Mouse (Mus musculus): Measurements from ENCODE around the gene Cst7.

Cst7 gene

DNA sequence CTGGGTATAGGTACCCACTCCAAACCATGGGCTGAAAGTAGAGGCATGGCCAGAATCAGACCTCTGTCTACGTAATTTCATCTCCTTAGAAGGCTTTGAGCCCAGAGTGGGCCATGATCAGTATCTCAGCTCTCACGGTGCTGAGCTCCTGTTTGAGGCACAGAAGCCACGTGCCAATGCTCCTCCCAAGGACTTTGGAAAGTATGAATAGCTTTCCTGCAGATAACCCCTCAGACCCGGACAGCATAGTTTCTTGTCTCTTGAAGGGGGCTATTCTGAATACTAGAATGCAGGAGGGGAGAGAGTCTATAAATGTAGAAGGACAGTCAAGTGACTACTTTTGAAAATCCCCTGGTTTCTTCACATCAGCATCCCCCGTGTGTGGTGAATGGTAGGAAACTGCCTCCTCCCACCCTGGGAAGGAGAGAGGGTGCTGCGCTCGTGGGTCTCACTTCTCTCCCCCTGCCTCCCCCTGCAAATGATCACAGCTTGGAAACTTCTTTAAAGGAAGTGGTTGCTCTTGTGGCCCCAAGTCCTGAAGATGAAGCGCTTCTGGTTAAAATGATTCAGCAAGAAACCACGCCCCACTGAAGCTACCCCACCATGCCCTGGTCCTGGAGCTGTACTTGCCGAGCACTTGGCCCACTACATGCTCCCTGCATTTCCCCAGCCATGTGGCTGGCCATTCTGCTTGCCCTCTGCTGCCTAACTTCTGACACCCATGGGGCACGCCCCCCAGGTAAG is at the start of gene Cst7:
Gene Cst7, plus strand, starts transcription at position 569 of the 744 bp plus-strand sequence.
- DNase-seq (ENCODE audit: low read depth, low spot score): no peak

DNA sequence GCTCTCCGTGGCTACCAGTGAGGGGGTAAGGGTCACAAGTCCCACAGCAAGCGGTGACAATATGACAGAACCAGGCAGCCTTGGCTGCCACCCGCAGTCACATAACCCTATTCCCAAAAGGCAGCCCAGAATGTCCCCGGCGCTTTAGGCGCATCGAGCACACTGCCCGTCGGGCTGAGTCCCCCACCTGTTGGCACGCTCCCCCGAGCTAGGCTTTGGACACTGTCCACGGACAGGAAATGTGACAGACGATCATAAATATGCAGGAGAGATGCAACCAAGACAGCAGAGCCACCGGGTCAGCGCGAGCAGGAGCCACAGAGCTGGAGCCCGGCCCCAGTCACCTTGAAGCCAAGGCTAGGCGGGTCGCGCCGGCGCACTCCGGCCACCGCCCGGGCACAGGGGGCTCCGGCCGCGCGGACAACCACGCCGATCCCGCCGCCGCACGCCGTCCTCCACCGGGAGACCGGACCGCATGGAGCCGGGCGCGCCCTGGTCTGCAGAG is 44.5 kb upstream of the Cst7 start:
- DNase-seq (ENCODE audit: low read depth, low spot score): peak; percentile 16

DNA sequence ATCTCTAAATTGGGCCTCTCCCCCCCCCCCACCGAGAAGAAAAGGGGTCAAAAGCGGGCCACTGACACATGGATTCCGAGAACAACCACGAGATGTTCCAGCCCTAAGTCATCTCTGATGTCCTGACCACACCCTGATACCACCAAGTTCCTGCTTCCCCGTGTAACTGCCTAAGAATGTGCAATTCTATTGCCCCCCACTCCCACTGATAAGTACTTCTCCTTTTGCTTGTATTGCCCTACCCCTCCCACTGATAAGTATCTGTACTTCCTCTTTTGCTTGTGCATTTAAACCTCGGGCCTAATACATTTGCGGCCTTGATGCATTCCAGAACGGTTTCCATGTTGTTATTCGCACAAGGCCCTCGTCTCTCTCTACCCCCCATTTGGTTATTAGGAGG is 20.6 kb upstream of the Cst7 start:
- peak; percentile 10 for DNase-seq (ENCODE audit: low read depth, low spot score)

DNA sequence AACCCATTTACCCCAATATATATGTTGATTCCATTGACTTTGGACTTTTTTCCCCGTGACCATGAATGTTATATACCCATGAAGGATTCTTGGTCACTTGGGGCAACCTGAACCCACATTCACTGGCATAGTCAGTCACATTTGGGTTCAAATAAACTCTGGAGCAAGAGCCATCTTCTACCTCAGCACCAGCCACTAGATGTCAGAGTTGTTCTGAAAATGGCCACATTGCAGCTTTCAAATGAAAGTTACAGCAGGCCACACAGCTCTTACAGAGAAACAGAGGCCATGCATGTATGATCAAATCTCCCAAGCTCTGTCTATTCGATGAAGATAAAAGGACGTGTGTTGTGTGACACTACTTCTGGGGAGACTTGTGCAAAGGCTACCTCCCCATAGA is 11.6 kb upstream of the Cst7 start:
- DNase-seq (ENCODE audit: low read depth, low spot score): peak; percentile 38

DNA sequence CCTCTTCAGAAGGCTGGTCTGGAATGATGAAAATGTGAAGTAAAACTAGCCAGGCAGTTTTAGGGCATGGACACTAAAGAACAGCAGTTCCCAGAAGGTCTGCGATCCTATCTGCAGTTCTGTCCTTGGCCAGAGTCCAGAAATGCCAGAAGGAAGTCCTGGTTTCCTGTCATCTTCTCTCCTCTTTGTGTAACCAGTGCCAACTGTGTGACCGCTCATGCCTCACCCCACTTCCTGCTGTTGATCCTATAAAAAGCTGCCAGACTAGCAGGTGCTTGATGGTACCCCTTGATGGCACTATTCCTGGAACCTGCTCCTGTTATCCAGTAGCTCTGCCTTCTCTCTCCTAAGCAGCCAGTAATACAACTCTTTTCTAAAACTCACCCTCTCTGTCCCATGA is 3.2 kb upstream of the Cst7 start:
- DNase-seq (ENCODE audit: low read depth, low spot score): no peak

DNA sequence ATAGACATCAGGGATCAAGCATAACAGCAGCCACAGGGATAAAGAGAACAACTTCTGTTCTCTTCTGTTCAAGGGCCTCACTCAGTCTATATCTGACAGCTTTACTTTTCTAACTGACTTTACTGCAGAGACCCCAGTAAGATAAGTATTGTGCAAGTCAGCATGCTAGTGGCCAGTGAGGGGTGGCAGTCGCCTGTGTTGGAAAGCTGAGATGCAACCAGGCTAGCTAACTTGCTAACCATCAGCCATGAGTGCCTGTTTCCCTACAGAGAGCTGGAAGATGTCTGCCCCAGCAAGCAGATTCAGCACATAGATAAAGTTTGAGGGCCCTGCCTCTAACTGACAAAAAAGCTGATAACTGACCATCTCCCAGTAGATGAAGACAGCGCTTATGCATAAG is 546 bp downstream of the Cst7 start:
- DNase-seq (ENCODE audit: low read depth, low spot score): no peak

DNA sequence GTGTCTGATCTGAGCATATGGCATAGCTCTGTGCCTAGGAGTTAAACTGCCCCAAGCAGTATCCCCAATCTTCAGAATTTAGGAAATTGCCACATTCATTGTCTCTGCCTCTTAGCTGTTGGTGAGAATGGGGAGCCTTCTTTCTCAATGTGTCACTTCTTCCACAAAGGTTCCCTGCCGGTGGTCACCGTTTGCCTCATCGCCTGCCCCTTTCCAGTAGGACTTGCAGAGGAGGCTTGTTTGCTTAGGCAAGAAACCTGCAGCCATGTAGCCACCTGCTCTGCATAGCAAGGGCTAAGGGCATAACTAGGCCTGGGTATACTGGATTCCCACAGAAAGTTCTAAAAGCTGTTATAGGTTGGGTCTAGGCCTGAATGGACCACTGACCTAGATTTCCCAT is 2.2 kb downstream of the Cst7 start:
- DNase-seq (ENCODE audit: low read depth, low spot score): no peak

DNA sequence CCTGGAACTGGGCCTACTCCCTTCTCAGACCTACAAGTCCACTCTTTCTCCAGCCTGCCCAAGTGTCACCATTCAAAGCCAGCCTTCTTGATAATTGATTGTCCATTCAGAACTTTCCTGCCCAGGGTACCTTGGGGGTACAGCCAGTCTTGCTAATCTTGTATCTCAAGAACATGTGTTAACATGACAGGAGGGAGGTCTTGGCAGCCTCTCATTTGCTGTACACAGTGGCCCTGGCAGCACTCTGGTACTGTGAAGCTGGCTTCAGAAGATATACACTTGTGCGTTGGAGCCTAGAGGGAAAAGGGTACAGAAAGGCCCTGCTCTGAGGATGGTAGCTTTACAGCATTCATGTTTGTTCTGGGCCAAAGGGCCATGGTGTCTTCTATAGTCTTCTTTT is 6.0 kb downstream of the Cst7 start:
- no peak for DNase-seq (ENCODE audit: low read depth, low spot score)

DNA sequence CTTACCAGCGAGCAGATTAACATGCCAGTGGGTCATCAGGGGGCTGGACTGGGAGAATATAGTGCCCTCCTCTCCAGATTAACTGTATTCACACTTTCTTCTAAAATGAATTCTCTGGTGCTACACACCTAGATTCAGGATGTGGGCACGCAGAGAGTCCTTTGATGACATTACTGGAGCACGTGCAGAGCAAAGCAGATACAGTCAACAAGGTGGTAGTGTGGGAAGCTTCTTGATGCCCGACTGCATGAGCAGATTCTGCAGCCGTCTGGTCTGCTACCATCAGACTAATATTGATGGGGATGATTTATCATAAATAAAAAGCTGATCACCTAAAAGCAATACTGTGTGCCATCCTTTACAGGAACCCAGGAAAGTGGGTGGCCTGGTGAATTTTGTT is 8.4 kb downstream of the Cst7 start:
- DNase-seq (ENCODE audit: low read depth, low spot score): no peak

DNA sequence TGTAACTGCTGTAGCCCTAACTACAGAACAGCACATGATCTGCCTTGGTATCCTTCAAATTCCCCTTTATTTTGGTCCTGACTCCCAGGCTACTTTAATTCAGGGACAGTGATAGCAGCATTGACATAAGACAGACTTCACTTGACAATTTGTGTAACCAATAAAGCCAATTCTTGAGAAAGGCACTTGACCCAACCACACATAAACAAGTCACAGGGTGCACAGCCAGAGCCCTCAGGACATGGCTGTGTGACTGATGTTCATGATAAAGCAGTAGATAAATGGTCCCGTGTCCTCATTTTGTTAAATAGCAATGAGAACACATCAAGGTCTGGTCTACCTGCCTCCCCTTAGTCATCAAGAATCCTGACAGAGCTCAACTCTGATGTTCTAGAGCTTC is 9.4 kb downstream of the Cst7 start:
- DNase-seq (ENCODE audit: low read depth, low spot score): no peak

DNA sequence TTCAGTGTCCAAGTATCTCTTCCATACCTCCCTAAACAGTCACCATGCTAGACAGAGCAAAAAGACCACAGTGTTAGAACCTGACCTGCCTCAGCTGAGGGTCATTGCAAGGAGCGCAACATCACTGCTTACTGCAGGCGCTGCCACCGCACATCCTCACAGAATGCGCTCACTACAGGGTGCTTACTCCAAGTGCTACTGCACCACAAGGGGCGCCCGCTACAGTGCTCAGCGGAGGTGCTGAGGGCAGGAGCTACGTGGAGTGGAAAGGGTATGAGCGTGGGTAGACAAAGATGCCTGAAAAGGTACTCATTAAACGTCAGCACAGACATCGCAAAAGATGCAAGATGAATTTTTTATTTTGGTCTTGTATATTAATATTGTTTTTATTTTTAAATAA is 18.9 kb downstream of the Cst7 start:
- peak; percentile 62 for DNase-seq (ENCODE audit: low read depth, low spot score)

DNA sequence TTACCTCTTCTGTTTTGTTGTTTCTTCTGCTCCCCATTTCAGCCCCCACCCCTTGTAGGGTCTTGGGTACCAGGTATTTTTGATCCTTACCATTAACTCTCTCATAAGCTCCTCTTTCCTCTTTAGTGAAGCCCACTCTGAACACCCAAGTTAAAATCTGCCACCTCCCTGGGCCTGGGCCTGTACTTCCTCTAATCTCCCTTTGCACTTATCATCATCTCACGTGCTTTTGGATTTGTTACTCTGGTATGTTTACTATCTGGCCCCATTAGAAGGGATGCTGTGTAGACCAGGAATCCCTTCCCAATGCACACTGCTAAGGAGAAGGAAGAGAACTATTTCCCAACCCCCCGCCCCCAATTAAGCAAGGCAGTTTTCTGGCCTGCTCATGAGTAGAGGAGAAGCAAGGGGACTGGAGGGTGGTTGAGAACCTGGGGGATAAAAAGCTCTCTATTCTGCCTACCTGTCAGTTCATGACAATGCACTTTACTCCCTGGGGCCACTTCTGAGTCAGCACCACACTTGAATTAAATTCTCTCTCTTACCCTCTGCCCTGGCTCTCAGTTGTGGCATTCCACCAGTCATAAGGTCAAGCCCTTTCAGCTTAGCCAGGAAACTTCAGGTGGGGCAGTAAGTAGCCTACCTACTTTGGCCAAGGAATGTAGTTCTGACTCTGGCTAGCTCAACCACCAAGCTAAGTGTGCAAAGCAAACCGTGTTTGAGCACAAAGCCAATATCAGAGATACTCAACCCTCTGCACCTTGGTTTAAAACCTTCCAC is 25.4 kb downstream of the Cst7 start:
- DNase-seq (ENCODE audit: low read depth, low spot score): no peak

DNA sequence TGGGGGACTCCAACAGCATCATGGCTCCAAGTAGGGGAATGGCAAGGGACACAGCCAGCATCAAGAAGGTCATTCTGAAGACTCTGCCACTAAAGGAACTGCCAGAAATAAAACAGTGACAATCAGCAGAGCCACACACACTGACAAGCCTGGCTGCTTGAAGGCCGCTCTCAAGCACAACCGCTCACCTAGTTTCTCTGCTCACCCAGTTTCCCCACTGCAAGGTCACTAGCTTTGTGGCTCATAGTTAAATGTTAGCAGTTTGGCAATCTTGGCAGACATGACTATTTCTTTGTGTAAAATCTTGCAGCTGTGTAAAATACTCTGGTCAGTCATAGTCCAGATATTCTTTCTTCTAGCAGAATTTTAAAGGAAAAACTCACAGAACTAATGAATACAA is 30.0 kb downstream of the Cst7 start:
- no peak for DNase-seq (ENCODE audit: low read depth, low spot score)

DNA sequence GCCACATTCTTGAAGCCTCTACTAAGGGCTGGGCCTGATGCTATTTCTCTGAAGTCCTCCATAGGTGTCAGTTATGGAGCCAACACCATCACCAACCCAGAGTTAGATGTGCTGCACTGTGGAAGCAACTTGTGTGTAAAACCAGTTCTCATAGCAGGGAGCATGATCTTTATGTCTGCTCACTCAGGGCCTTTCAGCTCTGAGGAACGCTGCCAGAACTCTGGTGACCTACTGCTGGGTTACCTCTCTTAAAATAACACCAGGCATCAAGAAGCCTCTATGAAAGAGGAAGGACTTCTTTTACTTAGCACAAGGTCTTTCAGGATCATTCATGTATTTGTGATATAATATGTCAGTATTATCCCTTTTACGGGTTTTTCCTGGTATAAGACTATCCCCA is 32.0 kb downstream of the Cst7 start:
- DNase-seq (ENCODE audit: low read depth, low spot score): no peak

DNA sequence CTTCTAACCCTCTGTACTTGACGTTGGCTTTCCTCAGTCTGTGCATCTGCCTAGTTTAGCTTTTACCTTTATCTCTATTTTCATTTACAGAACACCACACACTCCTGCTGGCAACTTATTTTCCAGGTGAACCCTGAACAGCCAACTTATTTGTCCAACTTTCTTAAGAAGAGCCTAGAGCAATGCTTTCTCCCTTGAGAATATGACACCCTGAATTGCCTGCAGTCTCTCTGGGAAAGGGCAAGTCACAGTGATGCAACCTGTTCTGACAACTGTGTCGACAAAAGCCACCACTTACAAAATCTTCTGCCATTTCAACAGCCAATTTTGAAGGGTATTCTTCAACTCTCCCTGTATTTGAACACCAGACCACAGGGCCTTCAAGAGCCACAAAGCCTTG is 34.6 kb downstream of the Cst7 start:
- DNase-seq (ENCODE audit: low read depth, low spot score): no peak

DNA sequence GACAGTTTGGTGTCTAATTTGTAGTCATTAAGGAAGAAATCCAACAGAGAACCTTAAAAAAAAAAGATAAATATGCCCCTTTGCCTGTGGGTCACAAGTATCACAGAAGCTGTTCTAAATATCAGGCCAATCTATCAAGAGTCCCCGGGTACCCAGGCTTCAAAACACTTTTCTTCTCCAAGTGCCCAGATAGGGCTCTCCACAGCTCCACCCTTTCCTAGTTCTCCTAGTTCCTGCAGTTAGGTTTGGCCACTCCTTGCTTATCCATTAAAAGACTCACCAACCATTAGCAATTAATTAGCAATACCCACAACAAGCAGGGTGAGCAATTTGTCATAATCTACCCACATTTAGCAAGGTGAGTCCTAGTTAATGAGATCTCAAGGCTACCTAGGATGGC is 36.9 kb downstream of the Cst7 start:
- DNase-seq (ENCODE audit: low read depth, low spot score): no peak

DNA sequence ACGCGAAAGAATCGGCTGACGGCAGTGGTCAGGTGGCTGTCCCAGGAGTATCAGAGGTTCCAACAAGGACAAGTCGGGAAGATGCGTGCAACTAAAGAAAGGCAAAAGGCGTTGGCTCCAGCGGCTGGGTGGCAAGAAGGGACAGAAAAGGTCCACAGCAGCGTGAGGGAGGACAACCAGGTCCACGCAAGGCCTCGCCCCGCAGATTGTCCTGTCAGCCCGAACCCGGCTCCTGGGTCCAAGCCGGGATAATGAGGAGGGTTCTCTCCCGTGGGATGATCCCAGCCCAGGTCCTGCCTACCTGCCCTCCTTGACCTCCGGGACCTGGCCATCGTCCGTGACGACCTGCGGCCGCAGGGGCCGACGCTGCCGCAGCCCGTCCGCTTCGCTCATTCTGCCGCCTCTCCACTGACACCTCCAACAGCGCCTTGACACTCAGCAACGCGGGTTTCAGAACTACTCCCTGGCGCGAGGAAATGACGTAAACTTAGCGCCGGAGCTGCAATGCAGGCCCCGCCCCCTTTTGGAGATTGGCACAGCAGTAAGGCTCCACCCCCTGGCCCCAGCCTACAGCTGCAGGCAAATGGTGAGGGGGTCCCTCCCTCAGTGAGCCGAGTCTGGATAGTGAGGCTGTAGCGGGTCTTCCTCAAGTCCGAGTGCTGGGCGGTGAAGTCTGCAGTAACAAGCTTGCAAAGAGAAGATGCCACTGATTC is 38.0 kb downstream of the Cst7 start, which contains the start of gene Apmap:
Gene Apmap, minus strand, starts transcription at position 481 of the 713 bp plus-strand sequence.
- peak; percentile 98 for DNase-seq (ENCODE audit: low read depth, low spot score)

DNA sequence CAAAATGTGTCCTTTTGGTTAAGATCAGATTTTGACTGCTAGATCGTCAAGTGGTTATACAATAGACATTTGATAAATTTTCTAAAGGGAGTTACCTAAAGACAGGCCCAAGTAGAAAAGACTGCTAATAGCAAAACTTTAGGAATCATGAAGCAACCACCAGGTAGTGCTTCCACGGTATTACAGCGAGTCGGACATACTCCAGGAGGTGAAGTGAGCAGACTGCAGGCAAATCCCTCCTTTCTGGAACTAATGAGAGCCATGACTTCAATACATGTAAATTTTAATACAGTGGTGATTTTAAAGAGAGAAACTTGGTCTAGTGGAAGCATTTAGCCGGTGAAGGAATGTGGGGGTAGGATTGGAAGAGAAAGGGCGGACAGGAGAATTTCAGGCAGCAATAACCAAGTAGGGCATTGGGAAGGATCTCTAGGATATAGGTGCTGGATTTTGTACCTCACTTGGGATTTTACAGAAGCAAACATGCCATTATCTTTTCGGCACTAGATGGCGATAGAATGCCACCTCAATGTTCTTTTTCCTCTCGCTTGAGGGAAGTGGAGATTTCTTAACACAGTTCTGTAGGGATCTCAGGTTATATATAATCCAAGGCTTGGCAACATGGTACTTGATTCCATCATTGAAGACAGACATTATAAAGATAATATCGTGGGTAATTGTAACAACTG is 38.8 kb downstream of the Cst7 start:
- DNase-seq (ENCODE audit: low read depth, low spot score): peak; percentile 80

DNA sequence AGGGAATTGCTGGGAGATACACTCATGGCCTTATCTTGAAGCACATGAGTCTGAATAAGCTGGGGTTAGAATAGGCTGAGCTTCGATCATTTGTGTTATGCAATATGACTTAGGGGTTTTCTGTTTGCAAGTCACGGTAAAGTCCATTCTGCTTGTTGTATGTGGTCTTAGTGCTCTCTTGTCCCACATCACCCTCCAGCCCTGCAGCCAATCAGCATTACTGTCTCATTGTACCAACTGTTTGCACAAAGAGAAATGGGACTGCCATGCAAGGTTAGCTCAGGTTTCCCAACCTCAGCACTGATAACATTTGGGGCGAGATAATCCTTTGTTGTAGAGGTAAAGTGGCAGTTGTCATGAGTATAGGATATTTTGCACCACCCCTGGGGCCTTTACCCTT is 39.9 kb downstream of the Cst7 start:
- no peak for DNase-seq (ENCODE audit: low read depth, low spot score)

DNA sequence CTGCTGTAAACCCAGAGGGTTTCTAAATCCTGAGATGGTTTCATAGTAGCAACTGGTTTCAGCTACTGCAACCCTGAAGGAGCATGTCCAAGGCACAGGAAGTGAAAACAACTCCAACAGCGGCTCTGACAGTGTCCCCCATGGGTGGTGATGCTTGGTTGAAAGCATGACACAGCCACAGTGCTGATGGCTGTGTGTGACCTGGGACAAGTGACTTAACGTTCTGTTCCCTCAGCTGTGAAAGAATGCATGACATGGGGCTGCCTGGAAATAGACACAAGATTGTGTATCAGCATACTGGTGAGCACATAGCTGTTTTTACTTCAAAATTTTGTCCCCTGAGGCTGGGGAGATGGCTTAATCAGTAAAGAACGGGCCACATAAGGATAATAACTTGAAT is 51.5 kb downstream of the Cst7 start:
- no peak for DNase-seq (ENCODE audit: low read depth, low spot score)

DNA sequence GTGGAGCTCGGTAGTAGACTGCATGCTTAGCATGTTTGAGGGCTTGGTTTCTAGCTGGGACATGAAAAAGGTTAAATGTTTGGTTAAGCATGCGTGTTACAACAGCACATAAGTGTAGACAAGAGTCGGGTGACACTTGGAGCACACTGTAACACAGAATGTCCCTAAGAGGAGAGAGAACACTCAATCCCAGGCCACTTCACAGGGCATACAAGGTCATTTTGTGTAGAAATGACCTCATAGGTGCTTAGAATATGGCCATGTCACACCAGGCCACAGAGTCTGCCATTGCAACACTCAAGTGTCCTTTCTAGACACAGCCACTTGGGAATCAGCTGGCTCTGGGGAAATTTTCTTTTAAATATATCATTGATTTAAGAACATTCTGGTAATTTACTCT is 53.7 kb downstream of the Cst7 start:
- DNase-seq (ENCODE audit: low read depth, low spot score): no peak

DNA sequence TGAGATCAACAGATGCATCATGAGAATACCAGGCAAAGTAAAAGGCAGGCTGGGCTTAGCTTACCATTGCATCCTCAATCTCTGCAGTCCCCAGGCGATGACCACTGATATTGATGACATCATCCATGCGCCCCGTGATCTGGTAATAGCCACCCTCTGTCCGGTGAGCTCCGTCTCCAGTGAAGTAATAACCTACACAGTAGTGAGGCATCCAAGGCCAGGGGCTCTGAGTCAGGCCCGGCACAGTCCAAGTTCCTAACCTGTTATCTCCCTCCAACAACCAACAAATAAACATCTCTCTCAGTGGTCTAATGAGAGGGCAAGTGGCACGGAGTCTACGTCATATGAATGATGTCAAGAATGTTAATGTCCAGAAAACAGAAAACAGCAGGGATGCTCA is 54.7 kb downstream of the Cst7 start:
- no peak for DNase-seq (ENCODE audit: low read depth, low spot score)
